Mouse (Mus musculus) ES-E14 (cell line): ENCODE data around the gene Cbfa2t2. TPM values are rescaled to one million over a fixed set of nuclear protein-coding genes. Genes with fewer than 3 reads are reported as not detected.
A peak's percentile ranks its signal among the peaks of the same experiment; 100 is the strongest.

Experiments used
- DNase-seq: peaks from one replicate; pipeline ENCODE4 v3.0.0-alpha.2; 2013; ENCODE audit warnings: low read depth, low spot score
- H3K27ac ChIP-seq: 2 replicates; pipeline ENCODE4 v1.5.1; 2012; ENCODE audit warnings: low read depth, mild to moderate bottlenecking, low read length, moderate library complexity, mixed read lengths; ENCODE audit not compliant: poor library complexity, insufficient read depth, severe bottlenecking
- H3K36me3 ChIP-seq: 2 replicates; pipeline ENCODE4 v1.6.1; 2012; ENCODE audit warnings: mild to moderate bottlenecking, low read length, moderate library complexity, mixed read lengths; ENCODE audit not compliant: control insufficient read depth, poor library complexity, insufficient read depth, severe bottlenecking
- H3K4me1 ChIP-seq, 2 experiments: fragments of 150-350 bp in 1 of 2; sonication (generic) in 1 of 2; 2 replicates each; pipeline ENCODE4 v1.6.1; 2012; ENCODE audit warnings: low read length in 2 of 2, mild to moderate bottlenecking in 1 of 2, mixed read lengths in 1 of 2; ENCODE audit not compliant: control insufficient read depth in 2 of 2, insufficient read depth in 2 of 2, poor library complexity in 1 of 2
- H3K4me3 ChIP-seq, 2 experiments: fragments of 150-350 bp in 1 of 2; sonication (generic) in 1 of 2; 2 replicates each; pipeline ENCODE4 v1.5.1; 2012; ENCODE audit warnings: low read length in 2 of 2, low read depth in 1 of 2, mild to moderate bottlenecking in 1 of 2, mixed read lengths in 1 of 2; ENCODE audit not compliant: insufficient read depth in 1 of 2, poor library complexity in 1 of 2, severe bottlenecking in 1 of 2
- H3K9ac ChIP-seq: 2 replicates; pipeline ENCODE4 v1.6.1; 2012; ENCODE audit warnings: low read depth, mild to moderate bottlenecking, low read length, mixed read lengths; ENCODE audit not compliant: poor library complexity, insufficient read depth, severe bottlenecking
- H3K9me3 ChIP-seq: fragments of 150-350 bp; sonication (generic); 2 replicates; pipeline ENCODE4 v1.6.1; 2012; ENCODE audit warnings: low read depth, mild to moderate bottlenecking, low read length; ENCODE audit not compliant: control insufficient read depth, insufficient read depth
- CHD2 ChIP-seq: IDR thresholded peaks from 2 replicates; pipeline ENCODE4 v1.6.1; 2014; ENCODE audit warnings: mild to moderate bottlenecking, low read depth, low read length, inconsistent platforms
- HCFC1 ChIP-seq: IDR thresholded peaks from 2 replicates; pipeline ENCODE4 v1.6.1; 2012; ENCODE audit warnings: low read length, inconsistent platforms, borderline replicate concordance; ENCODE audit not compliant: insufficient read depth
- MAFK ChIP-seq: IDR thresholded peaks from 2 replicates; pipeline ENCODE4 v1.6.1; 2014; ENCODE audit warnings: mild to moderate bottlenecking, low read depth, low read length, inconsistent platforms; ENCODE audit not compliant: insufficient read depth
- ZC3H11A ChIP-seq: IDR thresholded peaks from 2 replicates; pipeline ENCODE4 v1.6.1; 2012; ENCODE audit warnings: low read depth, mild to moderate bottlenecking, inconsistent platforms, low read length, borderline replicate concordance
- ZNF384 ChIP-seq: IDR thresholded peaks from 2 replicates; pipeline ENCODE4 v1.6.1; 2012; ENCODE audit warnings: low read depth, low read length, inconsistent platforms
- in situ Hi-C, 2 experiments: fragments of 600-800 bp; cut with MboI; formaldehyde crosslinking; loops; one replicate each; pipeline ENCODE4 v1.15.1; 2025; ENCODE audit warnings: low sequenced_read_pairs in 2 of 2, inconsistent platforms in 1 of 2; ENCODE audit not compliant: unreplicated experiment in 2 of 2
- total RNA-seq: library from RNA; depleted of rRNA; stranded (reverse); fragments of 300-350 nt; gene quantifications from 2 replicates; pipeline ENCODE4 v1.2.3, GENCODE M21; 2012

Cbfa2t2 gene
- total RNA-seq, 1 experiment: 37.6 TPM

GRCm38 (mm10) chr2:154433391-154433790 is 2.9 kb upstream of the Cbfa2t2 start:
- TF ChIP-seq ZNF384: no peak
- TF ChIP-seq ZC3H11A: no peak
- TF ChIP-seq HCFC1: no peak
- no peak for TF ChIP-seq MAFK
- no peak for TF ChIP-seq CHD2
- no peak overlapping the region for H3K4me3 ChIP-seq
- DNase-seq: no peak
- H3K36me3 ChIP-seq: no peaks in the 10 kb centered on the region
- in situ Hi-C loops: no loop called here
- H3K4me1 ChIP-seq: peaks cover 11 to 12% of the 10 kb centered on the region in 2 experiments
- no peaks in the 10 kb centered on the region for H3K9me3 ChIP-seq
- no peak overlapping the region for H3K9ac ChIP-seq
- no peak overlapping the region for H3K27ac ChIP-seq

GRCm38 (mm10) chr2:154434690-154435089 is 1.6 kb upstream of the Cbfa2t2 start:
- Histone ChIP-seq H3K4me1 (peaks cover 5 to 8% of the 10 kb centered on the region in 2 experiments), H3K27ac (no peak overlapping the region), H3K36me3 (no peaks in the 10 kb centered on the region), H3K9ac (no peak overlapping the region), H3K4me3 (no peak overlapping the region), H3K9me3 (no peaks in the 10 kb centered on the region)
- in situ Hi-C loops: no loop called here
- DNase-seq: no peak
- TF ChIP-seq ZNF384: no peak

- H3K4me3 ChIP-seq: peak overlapping the region; percentile 35 to 99
- DNase-seq: peak; percentile 92
- peaks cover 4 to 9% of the 10 kb centered on the region in 2 experiments for H3K4me1 ChIP-seq
- no peaks in the 10 kb centered on the region for H3K36me3 ChIP-seq
- no peak overlapping the region; the same call in 1 of the 2 replicates for H3K27ac ChIP-seq
- no peaks in the 10 kb centered on the region for H3K9me3 ChIP-seq
- in situ Hi-C loops: no loop called here
- no peak overlapping the region for H3K9ac ChIP-seq
- no peak for TF ChIP-seq CHD2
- TF ChIP-seq HCFC1: no peak
- TF ChIP-seq MAFK: no peak
- no peak for TF ChIP-seq ZNF384
- no peak for TF ChIP-seq ZC3H11A
These were observed 214 bp upstream of the Cbfa2t2 start for GRCm38 (mm10) chr2:154436076-154436457.

- no peak for TF ChIP-seq HCFC1
- TF ChIP-seq ZNF384: no peak
- no peak for TF ChIP-seq CHD2
- TF ChIP-seq ZC3H11A: no peak
- TF ChIP-seq MAFK: no peak
- in situ Hi-C loops: no loop called here
These were observed 878 bp downstream of the Cbfa2t2 start for GRCm38 (mm10) chr2:154437191-154437527.

GRCm38 (mm10) chr2:154440453-154440852 is 4.2 kb downstream of the Cbfa2t2 start:
- Histone ChIP-seq H3K9me3 (no peaks in the 10 kb centered on the region), H3K36me3 (no peaks in the 10 kb centered on the region; the same call in 1 of the 2 replicates), H3K4me1 (peaks cover 0 to 8% of the 10 kb centered on the region in 2 experiments; a peak in 2 of 4 replicates), H3K27ac (no peak overlapping the region), H3K4me3 (no peak overlapping the region), H3K9ac (no peak overlapping the region)
- in situ Hi-C loops: no loop called here
- no peak for DNase-seq
- TF ChIP-seq HCFC1 (no peak), MAFK (no peak), ZC3H11A (no peak), CHD2 (no peak), ZNF384 (no peak)

More at GRCm38 (mm10) chr2:154437191-154437527, 878 bp downstream of the Cbfa2t2 start:
- H3K4me3 ChIP-seq: peak overlapping the region; percentile 99
- H3K9me3 ChIP-seq: no peaks in the 10 kb centered on the region
- H3K27ac ChIP-seq: peak overlapping the region; percentile 89; the same call in 1 of the 2 replicates
- H3K9ac ChIP-seq: peak overlapping the region; percentile 97
- no peaks in the 10 kb centered on the region for H3K36me3 ChIP-seq
- no peak for DNase-seq
- peaks cover 4 to 9% of the 10 kb centered on the region in 2 experiments for H3K4me1 ChIP-seq
